Mouse (Mus musculus) heart, postnatal 0 days (tissue): Measurements from ENCODE around the gene Wdpcp.

Source experiments
- CTCF ChIP-seq: IDR thresholded peaks from 2 replicates; pipeline ENCODE4 v1.5.1; 2016; ENCODE audit warnings: antibody characterized with exemption, control low read depth, low read depth
- EP300 ChIP-seq: IDR thresholded peaks from 2 replicates; pipeline ENCODE4 v1.6.1; 2016; ENCODE audit warnings: antibody characterized with exemption, low read depth

DNA sequence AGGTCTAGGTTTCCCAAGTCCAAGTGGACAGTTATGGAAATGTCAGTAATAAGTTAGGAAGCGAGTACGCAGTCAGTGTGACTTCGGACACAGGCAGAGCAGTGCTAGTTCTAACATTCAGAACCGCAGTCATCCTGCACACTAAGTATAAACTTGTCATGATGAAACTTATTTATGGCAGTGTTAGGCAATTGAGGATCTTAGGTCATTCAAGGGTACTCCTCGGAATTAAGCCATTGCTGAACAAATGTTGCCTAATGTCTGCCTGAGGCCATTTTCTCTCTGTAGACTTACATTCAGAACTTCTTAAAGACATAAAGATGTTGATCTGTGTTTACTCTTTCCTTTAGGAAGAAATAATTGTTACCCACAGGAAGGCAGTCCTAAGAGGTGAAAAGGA is 157.0 kb downstream of the Wdpcp start:
- TF ChIP-seq EP300, result no peak
- no peak for TF ChIP-seq CTCF
